Mouse (Mus musculus): ENCODE data around the gene Elmo3. TPM values are rescaled to one million over a fixed set of nuclear protein-coding genes. Genes with fewer than 3 reads are reported as not detected.

Gene Elmo3
- polyA plus RNA-seq, 1 experiment: 49.6 TPM

GRCm38 (mm10) chr8:105276292-105277120, 28.9 kb upstream of the Elmo3 start:
- peak; percentile 45 for DNase-seq
- no peak for TF ChIP-seq POLR2A (IDR thresholded peaks at IDR 0.05; ENCODE audit: low read depth, low read length)
- TF ChIP-seq CTCF (conservative IDR thresholded peaks at IDR 0.05; ENCODE audit: insufficient read depth, insufficient read length, low read depth, low read length): no peak
- H3K36me3 ChIP-seq (ENCODE audit: control insufficient read depth, insufficient read depth, low read length): no peaks in the 10 kb centered on the region
- H3K27ac ChIP-seq (ENCODE audit: insufficient read depth, low read depth, low read length): no peak overlapping the region
- no peaks in the 10 kb centered on the region for H3K27me3 ChIP-seq (replicated peaks; ENCODE audit: control insufficient read depth, insufficient read depth, low read length)
- H3K4me3 ChIP-seq (ENCODE audit: insufficient read depth, low read depth, low read length): peak overlapping the region; percentile 20
- H3K4me1 ChIP-seq (ENCODE audit: control insufficient read depth, insufficient read depth, low read length): no peaks in the 10 kb centered on the region; the same call in 1 of the 2 replicates
- WGBS: 6% methylated on average over 30 of the region's 30 CpGs

- DNase-seq: peak; percentile 95
Measured at GRCm38 (mm10) chr8:105278911-105279334, 26.5 kb upstream of the Elmo3 start.

GRCm38 (mm10) chr8:105280567-105280966, 24.8 kb upstream of the Elmo3 start:
- H3K4me3 ChIP-seq (ENCODE audit: insufficient read depth, low read depth, low read length): no peak overlapping the region
- DNase-seq: no peak
- no peaks in the 10 kb centered on the region; the same call in 1 of the 2 replicates for H3K4me1 ChIP-seq (ENCODE audit: control insufficient read depth, insufficient read depth, low read length)
- WGBS: 82% methylated on average over 3 of the region's 3 CpGs
- H3K27ac ChIP-seq (ENCODE audit: insufficient read depth, low read depth, low read length): no peak overlapping the region
- no peaks in the 10 kb centered on the region for H3K27me3 ChIP-seq (replicated peaks; ENCODE audit: control insufficient read depth, insufficient read depth, low read length)
- TF ChIP-seq CTCF (conservative IDR thresholded peaks at IDR 0.05; ENCODE audit: insufficient read depth, insufficient read length, low read depth, low read length) (no peak), POLR2A (IDR thresholded peaks at IDR 0.05; ENCODE audit: low read depth, low read length) (no peak)
- H3K36me3 ChIP-seq (ENCODE audit: control insufficient read depth, insufficient read depth, low read length): no peaks in the 10 kb centered on the region

More at GRCm38 (mm10) chr8:105278911-105279334, 26.5 kb upstream of the Elmo3 start:
- no peak for TF ChIP-seq POLR2A (IDR thresholded peaks at IDR 0.05; ENCODE audit: low read depth, low read length)
- peak; percentile 43; the same call in 1 of the 2 replicates for TF ChIP-seq CTCF (conservative IDR thresholded peaks at IDR 0.05; ENCODE audit: insufficient read depth, insufficient read length, low read depth, low read length)
- peak overlapping the region; percentile 6; the same call in 1 of the 2 replicates for H3K4me3 ChIP-seq (ENCODE audit: insufficient read depth, low read depth, low read length)
- H3K27ac ChIP-seq (ENCODE audit: insufficient read depth, low read depth, low read length): no peak overlapping the region
- H3K36me3 ChIP-seq (ENCODE audit: control insufficient read depth, insufficient read depth, low read length): no peaks in the 10 kb centered on the region
- H3K27me3 ChIP-seq (replicated peaks; ENCODE audit: control insufficient read depth, insufficient read depth, low read length): no peaks in the 10 kb centered on the region
- H3K4me1 ChIP-seq (ENCODE audit: control insufficient read depth, insufficient read depth, low read length): no peaks in the 10 kb centered on the region; the same call in 1 of the 2 replicates
- 4% methylated on average over 28 of the region's 28 CpGs for WGBS

- Histone ChIP-seq H3K27ac (ENCODE audit: insufficient read depth, low read depth, low read length) (no peak overlapping the region), H3K36me3 (ENCODE audit: control insufficient read depth, insufficient read depth, low read length) (no peaks in the 10 kb centered on the region), H3K4me3 (ENCODE audit: insufficient read depth, low read depth, low read length) (no peak overlapping the region), H3K27me3 (replicated peaks; ENCODE audit: control insufficient read depth, insufficient read depth, low read length) (no peaks in the 10 kb centered on the region), H3K4me1 (ENCODE audit: control insufficient read depth, insufficient read depth, low read length) (no peaks in the 10 kb centered on the region; the same call in 1 of the 2 replicates)
- no peak for DNase-seq
- TF ChIP-seq POLR2A (IDR thresholded peaks at IDR 0.05; ENCODE audit: low read depth, low read length) (no peak), CTCF (conservative IDR thresholded peaks at IDR 0.05; ENCODE audit: insufficient read depth, insufficient read length, low read depth, low read length) (no peak)
- whole genome bisulfite sequencing: 94% methylated on average over 12 of the region's 12 CpGs
Measured at GRCm38 (mm10) chr8:105281821-105282220, 23.6 kb upstream of the Elmo3 start.

GRCm38 (mm10) chr8:105282239-105282638, 23.2 kb upstream of the Elmo3 start:
- Histone ChIP-seq H3K4me3 (ENCODE audit: insufficient read depth, low read depth, low read length) (no peak overlapping the region), H3K4me1 (ENCODE audit: control insufficient read depth, insufficient read depth, low read length) (no peaks in the 10 kb centered on the region; the same call in 1 of the 2 replicates), H3K27ac (ENCODE audit: insufficient read depth, low read depth, low read length) (no peak overlapping the region), H3K27me3 (replicated peaks; ENCODE audit: control insufficient read depth, insufficient read depth, low read length) (no peaks in the 10 kb centered on the region), H3K36me3 (ENCODE audit: control insufficient read depth, insufficient read depth, low read length) (no peaks in the 10 kb centered on the region)
- no peak for DNase-seq
- WGBS: 94% methylated on average over 4 of the region's 4 CpGs
- TF ChIP-seq POLR2A (IDR thresholded peaks at IDR 0.05; ENCODE audit: low read depth, low read length): no peak

GRCm38 (mm10) chr8:105283074-105283473, 22.3 kb upstream of the Elmo3 start:
- Histone ChIP-seq H3K4me3 (ENCODE audit: insufficient read depth, low read depth, low read length) (no peak overlapping the region), H3K36me3 (ENCODE audit: control insufficient read depth, insufficient read depth, low read length) (no peaks in the 10 kb centered on the region), H3K27me3 (replicated peaks; ENCODE audit: control insufficient read depth, insufficient read depth, low read length) (no peaks in the 10 kb centered on the region), H3K27ac (ENCODE audit: insufficient read depth, low read depth, low read length) (no peak overlapping the region), H3K4me1 (ENCODE audit: control insufficient read depth, insufficient read depth, low read length) (no peaks in the 10 kb centered on the region; the same call in 1 of the 2 replicates)
- no peak for TF ChIP-seq POLR2A (IDR thresholded peaks at IDR 0.05; ENCODE audit: low read depth, low read length)
- TF ChIP-seq CTCF (conservative IDR thresholded peaks at IDR 0.05; ENCODE audit: insufficient read depth, insufficient read length, low read depth, low read length): peak; percentile 91
- 51% methylated on average over 23 of the region's 23 CpGs for WGBS
- peak; percentile 44 for DNase-seq

- 70% methylated on average over 12 of the region's 12 CpGs for WGBS
- H3K27me3 ChIP-seq (replicated peaks; ENCODE audit: control insufficient read depth, insufficient read depth, low read length): no peaks in the 10 kb centered on the region
Measured at GRCm38 (mm10) chr8:105285514-105285913, 19.9 kb upstream of the Elmo3 start.

More at GRCm38 (mm10) chr8:105285514-105285913, 19.9 kb upstream of the Elmo3 start:
- no peak for DNase-seq
- no peak overlapping the region for H3K4me3 ChIP-seq (ENCODE audit: insufficient read depth, low read depth, low read length)
- no peaks in the 10 kb centered on the region for H3K36me3 ChIP-seq (ENCODE audit: control insufficient read depth, insufficient read depth, low read length)
- TF ChIP-seq CTCF (conservative IDR thresholded peaks at IDR 0.05; ENCODE audit: insufficient read depth, insufficient read length, low read depth, low read length) (no peak), POLR2A (IDR thresholded peaks at IDR 0.05; ENCODE audit: low read depth, low read length) (no peak)
- peaks cover 7% of the 10 kb centered on the region; the same call in 1 of the 2 replicates for H3K4me1 ChIP-seq (ENCODE audit: control insufficient read depth, insufficient read depth, low read length)
- no peak overlapping the region for H3K27ac ChIP-seq (ENCODE audit: insufficient read depth, low read depth, low read length)

Measured in kidney, adult 2 months (tissue).